Comparison of ENCODE assay signal across 18 mouse cellular contexts in the genomic region with DNA sequence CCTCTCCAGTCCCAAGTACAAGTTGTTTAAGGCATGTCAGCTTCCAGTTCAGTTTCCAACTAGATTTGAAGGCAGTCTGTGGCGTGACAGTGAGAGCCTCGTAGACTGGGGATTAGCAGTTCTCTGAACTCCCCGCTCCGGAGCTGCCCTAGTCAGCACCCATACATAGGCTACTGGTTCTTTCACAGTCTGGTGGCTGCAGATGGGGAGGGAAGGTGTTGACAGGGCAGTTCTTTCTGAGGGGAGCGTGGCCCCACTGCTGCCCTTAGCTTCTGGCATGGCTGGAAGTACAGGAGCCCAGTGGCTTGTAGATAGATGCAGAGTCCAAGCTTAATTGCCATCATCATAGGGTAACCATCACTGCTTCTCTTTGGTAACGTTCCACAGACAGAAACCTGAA.
"Had no signal": no experiment of that assay in that cellular context is flagged by ENCODE, and none has a peak within 500 bp of the region (broad histone marks: within the 10 kb centered on the region; RNA-seq: fewer than 3 reads in every experiment).

No protein-coding gene starts in this region.

- H3K27ac ChIP-seq: midbrain, embryonic 10.5 days; midbrain, embryonic 12.5 days; neural tube, embryonic 13.5 days; neural tube, embryonic 15.5 days had no signal

- ATAC-seq: midbrain, embryonic 16.5 days had no signal

- H3K27me3 ChIP-seq: midbrain, embryonic 12.5 days; neural tube, embryonic 13.5 days; neural tube, embryonic 15.5 days had no signal

- H3K4me3 ChIP-seq: midbrain, embryonic 10.5 days; midbrain, embryonic 12.5 days; myocyte; neural tube, embryonic 13.5 days; neural tube, embryonic 15.5 days had no signal

- H3K4me2 ChIP-seq: lung, embryonic 14.5 days; midbrain, embryonic 12.5 days; neural tube, embryonic 13.5 days; neural tube, embryonic 15.5 days had no signal

- H3K9me3 ChIP-seq: midbrain, embryonic 10.5 days; midbrain, embryonic 12.5 days; neural tube, embryonic 13.5 days; neural tube, embryonic 15.5 days had no signal

- H3K9ac ChIP-seq: lung, embryonic 14.5 days; midbrain, embryonic 12.5 days; neural tube, embryonic 13.5 days; neural tube, embryonic 15.5 days had no signal

- DNase-seq: lung, embryonic 14.5 days; lung, postnatal 10 days; lung, postnatal 4 days; midbrain, embryonic 14.5 days; retina, postnatal 1 day; right cerebral cortex, adult 18-20 months; right cerebral cortex, postnatal 25 days; right cerebral cortex, postnatal 4 days; spleen, adult 18-20 months; thymus, adult 18-20 months; thymus, postnatal 14 days; thymus, postnatal 36 days had no signal

- H3K36me3 ChIP-seq: neural tube, embryonic 15.5 days had no signal
